Mouse (Mus musculus) CD8-positive naive resting alpha-beta T cell, adult 2 months (primary cell): Measurements from ENCODE around the gene Pisd.
A peak's percentile ranks its signal among the peaks of the same experiment; 100 is the strongest.
"Not testable (repeated sequence)": the region's sequence is repeated elsewhere in the genome, so short reads cannot be mapped to it uniquely, and the experiment has no call there.

Source experiments
- DNase-seq, 2 experiments: peaks; one replicate each; pipeline ENCODE4 v3.0.0; 2022; ENCODE audit warnings: low read depth in 2 of 2, low spot score in 2 of 2

Gene Pisd

GRCm38 (mm10) chr5:32785313-32785915 lies at the start of gene Pisd:
Pisd (minus strand) TSS chr5:32785646.
- DNase-seq, result peak; percentile 89 to 90

- no peak for DNase-seq
Measured at GRCm38 (mm10) chr5:32834497-32834896, 49.1 kb upstream of the Pisd start.

DNA sequence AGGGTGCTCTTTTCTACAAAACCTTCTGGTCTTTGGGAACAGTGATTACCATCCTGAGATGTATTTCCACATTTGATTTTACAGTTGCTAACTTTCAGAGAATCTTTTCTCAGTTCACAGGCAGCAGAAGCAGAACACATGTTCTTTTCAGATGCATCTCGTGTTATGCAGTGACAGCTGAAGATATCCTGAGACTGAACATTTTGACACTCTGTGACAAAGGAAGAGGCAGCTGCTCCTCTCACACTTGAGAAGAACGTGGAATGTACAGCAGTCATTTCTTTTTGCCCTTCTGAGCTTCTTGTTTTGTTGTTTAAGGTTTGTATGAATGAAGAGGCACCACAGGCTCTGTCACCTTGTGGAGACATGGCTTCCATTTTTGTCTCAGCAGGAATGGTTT lies 44.6 kb upstream of the Pisd start:
- no peak for DNase-seq

- DNase-seq, result not testable (repeated sequence)
Measured at GRCm38 (mm10) chr5:32828766-32829165, 43.3 kb upstream of the Pisd start.

DNA sequence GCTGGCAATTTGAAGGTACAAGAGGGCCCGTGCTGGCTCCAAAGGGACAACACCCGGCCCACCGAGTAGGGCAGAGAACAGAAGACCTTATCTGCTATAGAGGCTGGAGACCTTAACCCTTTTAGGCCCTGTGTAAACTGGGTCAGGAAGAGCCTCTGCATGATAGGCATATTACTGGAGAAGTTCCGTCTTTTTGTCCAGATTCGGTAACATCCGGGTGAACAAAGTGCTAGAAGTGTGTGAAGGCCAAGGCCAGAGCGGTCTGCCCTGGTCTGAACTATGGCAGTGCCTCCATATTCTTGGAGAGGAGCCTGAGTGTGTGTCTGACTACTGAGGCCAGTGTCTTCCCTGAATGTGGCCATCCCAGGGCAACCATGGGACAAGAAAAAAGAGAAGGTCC lies 41.6 kb upstream of the Pisd start, which contains the start of gene Gm20671:
Gene Gm20671, minus strand, starts transcription at position 101 of the 400 bp plus-strand sequence.
- DNase-seq, result no peak

DNA sequence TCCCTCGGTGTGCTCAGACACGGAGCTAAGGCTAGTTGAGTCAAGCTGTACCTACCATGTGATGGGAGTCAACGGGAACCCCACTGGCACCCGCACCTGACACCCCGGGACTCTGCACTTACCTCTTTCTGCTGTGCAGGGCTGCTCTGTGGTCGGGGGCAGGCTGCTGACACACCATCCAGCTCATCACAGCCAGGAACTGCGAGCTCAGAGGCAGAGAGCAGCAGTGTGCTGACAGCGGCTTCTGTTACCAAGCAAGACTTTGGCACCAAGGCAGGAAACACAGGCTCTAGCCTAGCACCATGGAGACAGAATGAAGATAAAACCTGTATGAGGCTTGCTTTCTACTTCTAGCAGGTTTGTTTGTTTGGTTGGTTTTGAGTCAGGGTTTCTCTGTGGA lies 35.0 kb upstream of the Pisd start:
- DNase-seq, result no peak

DNA sequence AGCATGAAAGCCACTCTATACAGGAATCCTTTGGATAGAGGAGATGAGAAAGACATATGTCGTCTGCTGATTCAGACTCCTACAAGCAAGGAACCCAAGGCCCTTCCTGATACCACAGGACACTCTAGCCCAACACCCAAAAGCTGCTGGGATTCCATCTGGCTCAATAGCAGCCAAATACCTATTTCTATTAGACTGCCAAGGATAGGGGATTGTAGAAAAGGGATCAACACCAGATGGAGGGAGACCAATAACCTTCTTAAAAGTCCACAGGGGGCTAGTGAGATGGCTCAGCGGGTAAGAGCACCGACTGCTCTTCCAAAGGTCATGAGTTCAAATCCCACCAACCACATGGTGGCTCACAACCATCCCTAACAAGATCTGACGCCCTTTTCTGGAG lies 29.9 kb upstream of the Pisd start:
- no peak for DNase-seq

DNA sequence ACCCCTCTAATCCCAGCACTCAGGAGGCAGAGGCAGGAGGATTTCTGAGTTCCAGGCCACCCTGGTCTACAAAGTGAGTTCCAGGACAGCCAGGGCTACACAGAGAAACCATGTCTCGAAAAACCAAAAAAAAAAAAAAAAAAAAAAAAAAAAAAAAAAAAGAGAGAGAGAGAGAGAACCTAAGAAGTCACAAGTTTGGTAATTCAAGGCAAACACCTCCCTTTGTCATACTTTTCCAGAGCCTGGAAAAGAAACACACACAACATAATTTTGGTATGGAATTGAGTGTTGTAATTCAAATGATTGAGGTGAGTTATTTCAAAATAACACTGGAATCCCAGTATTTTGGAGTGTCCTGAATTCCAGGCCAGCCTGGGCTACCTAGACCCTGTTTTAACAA lies 1.0 kb upstream of the Pisd start:
- not testable (repeated sequence) for DNase-seq

GRCm38 (mm10) chr5:32784726-32785125 lies 720 bp downstream of the Pisd start:
- DNase-seq, result no peak

- no peak for DNase-seq
Measured at GRCm38 (mm10) chr5:32781596-32781995, 3.9 kb downstream of the Pisd start.

DNA sequence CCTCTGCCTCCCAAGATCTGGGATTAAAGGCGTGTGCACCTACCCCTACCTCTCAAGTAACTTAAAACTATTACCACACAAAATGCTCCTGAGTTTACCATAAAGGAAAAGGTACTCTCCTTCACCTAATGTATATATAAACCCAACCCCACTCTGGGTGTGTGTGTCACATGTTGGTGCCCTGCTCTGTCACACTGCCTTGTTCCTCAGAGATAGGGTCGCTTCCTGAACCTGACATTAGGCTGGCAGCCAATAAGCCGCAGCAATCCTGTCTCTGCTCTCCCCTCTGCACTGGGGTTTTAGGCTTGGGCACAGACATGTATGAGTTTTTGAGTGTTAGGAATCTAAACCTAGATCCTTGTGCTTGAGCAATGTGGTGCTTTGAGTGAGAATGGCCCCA lies 7.3 kb downstream of the Pisd start:
- DNase-seq, result no peak

DNA sequence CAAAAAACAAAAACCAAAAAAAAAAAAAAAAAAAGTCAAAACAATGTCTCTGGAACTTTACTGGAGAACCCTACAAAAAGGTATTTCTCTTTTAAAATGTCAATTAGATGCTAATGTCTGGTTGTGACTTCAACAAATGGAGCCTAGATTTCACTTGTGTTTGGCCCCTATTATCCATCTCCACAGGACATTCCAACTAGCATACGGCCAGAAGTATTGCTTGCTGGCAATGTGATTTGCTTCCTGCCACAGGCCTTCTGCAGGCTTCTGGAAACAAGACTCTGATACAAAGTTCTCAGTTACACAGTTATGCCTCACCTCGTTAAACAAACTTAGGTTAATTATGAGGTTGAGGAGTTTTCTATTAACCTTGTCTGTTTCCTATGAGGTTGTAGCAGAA lies 13.1 kb downstream of the Pisd start:
- no peak for DNase-seq

DNA sequence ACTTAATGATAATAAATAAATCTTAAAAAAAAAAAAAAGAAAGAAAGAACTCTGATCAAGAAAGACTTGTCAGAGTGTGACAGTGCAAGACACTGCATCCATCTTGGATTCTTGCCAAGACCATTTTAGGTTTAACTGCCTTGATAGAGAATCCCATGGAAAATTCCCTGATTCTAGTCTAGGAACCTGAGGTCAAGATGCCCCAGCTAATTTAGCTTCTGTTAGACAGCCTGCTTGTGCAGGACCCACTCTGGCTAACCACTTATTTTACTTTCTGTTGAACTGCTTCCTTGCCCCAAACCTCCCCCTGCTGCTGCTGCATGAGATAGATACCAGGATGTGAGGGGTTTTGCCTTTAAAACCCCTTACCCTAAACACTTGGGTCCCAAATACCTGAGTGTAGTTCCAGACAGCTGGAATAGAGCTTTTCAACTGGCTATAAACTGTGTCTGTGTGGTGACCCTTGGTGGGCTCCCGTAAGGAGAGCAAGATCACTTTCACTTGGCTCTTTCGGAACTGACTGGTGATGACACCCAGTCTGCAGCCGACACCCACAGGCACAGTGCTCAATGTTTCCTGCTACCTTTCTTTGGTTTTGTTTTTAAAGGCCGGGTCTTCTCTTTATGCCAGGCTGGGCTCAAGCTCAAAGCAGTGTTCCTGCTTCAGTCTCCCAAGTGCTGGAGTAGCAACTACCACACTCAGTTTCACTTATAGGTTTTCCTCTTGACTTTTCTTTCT lies 17.6 kb downstream of the Pisd start:
- DNase-seq, result no peak

- DNase-seq, result no peak
Measured at GRCm38 (mm10) chr5:32767004-32767403, 18.4 kb downstream of the Pisd start.

GRCm38 (mm10) chr5:32761566-32762140 lies 23.8 kb downstream of the Pisd start:
- no peak for DNase-seq

DNA sequence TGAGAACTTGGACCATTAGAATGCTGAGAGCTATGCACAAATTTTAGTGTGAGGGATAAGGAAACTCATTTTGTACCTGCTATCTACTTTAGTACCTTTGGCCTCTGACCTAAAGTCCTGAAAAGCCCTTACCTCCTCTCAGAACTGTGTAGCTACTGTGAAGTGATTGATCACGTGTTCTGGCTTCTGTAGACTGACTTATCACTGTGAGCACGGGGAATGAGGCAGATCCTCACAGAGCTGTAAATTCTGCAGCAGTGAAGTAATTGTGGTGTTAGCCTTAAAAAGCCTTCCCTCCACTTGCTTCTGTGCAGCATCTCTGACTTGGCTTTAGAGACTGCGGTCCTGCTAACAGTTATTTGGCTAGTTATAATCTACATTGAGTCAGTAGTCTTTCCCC lies 24.7 kb downstream of the Pisd start:
- no peak for DNase-seq

GRCm38 (mm10) chr5:32760352-32760751 lies 25.1 kb downstream of the Pisd start:
- DNase-seq, result not testable (repeated sequence)

GRCm38 (mm10) chr5:32759662-32760061 lies 25.8 kb downstream of the Pisd start:
- no peak for DNase-seq

DNA sequence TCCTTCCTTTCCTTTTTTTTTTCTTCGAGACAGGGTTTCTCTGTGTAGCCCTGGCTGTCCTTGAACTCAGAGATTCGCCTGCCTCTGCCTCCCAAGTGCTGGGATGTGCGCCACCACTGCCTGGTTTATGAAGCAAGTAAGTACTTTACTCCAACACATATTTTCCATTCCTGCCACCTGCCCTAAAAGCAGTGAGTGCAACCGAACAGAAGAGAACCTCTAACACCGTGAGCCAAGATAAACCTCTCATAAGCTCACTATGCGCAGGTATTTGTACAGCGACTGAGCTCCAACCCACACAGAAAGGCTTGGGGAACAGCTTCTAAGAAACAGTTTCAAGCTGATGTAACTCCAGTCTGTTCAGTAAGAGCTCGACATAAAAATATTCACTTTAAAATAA lies 29.3 kb downstream of the Pisd start:
- DNase-seq, result no peak

GRCm38 (mm10) chr5:32751736-32752135 lies 33.7 kb downstream of the Pisd start:
- DNase-seq, result no peak

DNA sequence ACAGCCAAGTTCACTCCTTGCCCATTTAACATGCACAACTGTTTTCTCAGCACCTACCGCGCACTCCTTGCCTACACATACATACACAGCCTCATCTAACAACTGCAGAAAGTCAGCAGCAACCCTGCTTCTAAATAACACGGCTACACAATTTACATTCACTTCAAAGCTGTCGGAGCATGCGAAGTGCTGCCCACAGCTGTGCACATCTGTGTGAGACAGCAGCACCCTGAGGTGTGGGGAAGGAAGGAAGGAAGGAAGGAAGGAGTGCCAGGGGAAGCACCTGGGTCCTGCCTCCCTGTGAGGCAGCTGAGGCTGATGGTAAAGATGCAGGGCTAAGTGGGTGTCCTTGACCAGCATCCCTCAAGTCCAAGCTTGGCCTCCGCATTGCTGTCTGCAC lies 36.5 kb downstream of the Pisd start:
- DNase-seq, result no peak

DNA sequence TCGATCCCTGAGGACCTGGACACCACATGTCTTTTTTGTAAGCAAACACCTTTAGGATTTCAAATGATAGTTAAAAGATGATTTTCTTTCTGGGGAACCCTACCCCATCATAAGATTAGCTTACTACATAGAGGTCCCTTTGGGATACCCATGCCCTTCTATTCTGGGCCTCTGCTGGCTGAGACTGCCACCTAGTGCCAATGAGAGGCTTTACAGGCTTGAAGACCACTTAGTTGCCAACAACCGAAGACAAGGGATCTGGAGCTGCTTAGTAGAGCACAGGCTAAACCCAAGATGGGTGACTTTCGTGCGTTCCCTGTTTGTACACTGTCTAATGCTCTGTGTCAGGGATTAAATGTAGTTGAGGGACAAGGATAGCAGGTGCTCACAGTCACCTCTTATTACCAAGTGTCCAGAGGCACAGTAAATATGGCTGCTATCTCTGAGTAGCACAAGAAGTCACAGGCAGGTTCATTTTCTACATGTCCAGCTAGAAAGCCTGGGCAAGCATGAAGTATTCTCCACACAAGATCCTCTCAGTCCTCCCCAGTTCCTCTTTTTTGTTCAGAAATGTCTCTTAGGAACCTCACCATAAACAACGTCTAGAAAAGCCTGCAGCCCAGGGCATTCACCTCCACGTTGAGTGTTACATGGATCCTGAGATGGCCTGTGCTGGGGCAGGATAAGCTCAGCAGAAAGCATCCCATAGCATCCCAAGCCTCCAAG lies 37.6 kb downstream of the Pisd start:
- DNase-seq, result peak; percentile 18 to 28
